Mouse (Mus musculus): ENCODE results near the gene Wdr81. TPM values are rescaled to one million over a fixed set of nuclear protein-coding genes. Genes with fewer than 3 reads are reported as not detected.
A peak's percentile ranks its signal among the peaks of the same experiment; 100 is the strongest.

Gene Wdr81
- polyA plus RNA-seq, 1 experiment from 2014 or later = 6.1 TPM

GRCm38 (mm10) chr11:75415096-75415495, 39.4 kb downstream of the Wdr81 start:
- no peak overlapping the region for H3K9ac ChIP-seq (ENCODE audit: low read depth, low read length)
- H3K36me3 ChIP-seq (ENCODE audit: control insufficient read depth, insufficient read depth, low read length) = no peaks in the 10 kb centered on the region
- no peak overlapping the region for H3K4me3 ChIP-seq (ENCODE audit: low read length)
- ATAC-seq = no peak
- H3K27ac ChIP-seq (ENCODE audit: low read depth, low read length) = no peak overlapping the region
- WGBS = 48% methylated on average over 7 of the region's 7 CpGs
- H3K27me3 ChIP-seq (replicated peaks; ENCODE audit: control insufficient read depth, insufficient read depth, low read length) = no peaks in the 10 kb centered on the region
- H3K4me2 ChIP-seq (ENCODE audit: low read length) = no peak overlapping the region
- no peaks in the 10 kb centered on the region for H3K4me1 ChIP-seq (ENCODE audit: control insufficient read depth, insufficient read depth, low read depth, low read length)
- no peaks in the 10 kb centered on the region for H3K9me3 ChIP-seq (ENCODE audit: control insufficient read depth, low read length)

GRCm38 (mm10) chr11:75410591-75410990, 43.9 kb downstream of the Wdr81 start:
- Histone ChIP-seq H3K27ac (ENCODE audit: low read depth, low read length) (no peak overlapping the region), H3K27me3 (replicated peaks; ENCODE audit: control insufficient read depth, insufficient read depth, low read length) (no peaks in the 10 kb centered on the region), H3K4me1 (ENCODE audit: control insufficient read depth, insufficient read depth, low read depth, low read length) (no peaks in the 10 kb centered on the region), H3K9ac (ENCODE audit: low read depth, low read length) (no peak overlapping the region), H3K4me3 (ENCODE audit: low read length) (no peak overlapping the region), H3K9me3 (ENCODE audit: control insufficient read depth, low read length) (no peaks in the 10 kb centered on the region), H3K36me3 (ENCODE audit: control insufficient read depth, insufficient read depth, low read length) (no peaks in the 10 kb centered on the region), H3K4me2 (ENCODE audit: low read length) (no peak overlapping the region)
- no peak for ATAC-seq
- 93% methylated on average over 7 of the region's 7 CpGs for WGBS

- 75% methylated on average over 17 of the region's 17 CpGs for WGBS
- Histone ChIP-seq H3K27ac (ENCODE audit: low read depth, low read length) (no peak overlapping the region), H3K36me3 (ENCODE audit: control insufficient read depth, insufficient read depth, low read length) (no peaks in the 10 kb centered on the region), H3K27me3 (replicated peaks; ENCODE audit: control insufficient read depth, insufficient read depth, low read length) (no peaks in the 10 kb centered on the region), H3K4me2 (ENCODE audit: low read length) (no peak overlapping the region), H3K4me3 (ENCODE audit: low read length) (no peak overlapping the region), H3K9me3 (ENCODE audit: control insufficient read depth, low read length) (no peaks in the 10 kb centered on the region), H3K9ac (ENCODE audit: low read depth, low read length) (no peak overlapping the region; the same call in 1 of the 2 replicates), H3K4me1 (ENCODE audit: control insufficient read depth, insufficient read depth, low read depth, low read length) (no peaks in the 10 kb centered on the region)
- ATAC-seq = no peak
These were observed 44.6 kb downstream of the Wdr81 start for GRCm38 (mm10) chr11:75409679-75410575.

GRCm38 (mm10) chr11:75406865-75407264, 47.7 kb downstream of the Wdr81 start:
- no peak overlapping the region for H3K4me2 ChIP-seq (ENCODE audit: low read length)
- no peaks in the 10 kb centered on the region for H3K9me3 ChIP-seq (ENCODE audit: control insufficient read depth, low read length)
- H3K36me3 ChIP-seq (ENCODE audit: control insufficient read depth, insufficient read depth, low read length) = no peaks in the 10 kb centered on the region
- H3K27ac ChIP-seq (ENCODE audit: low read depth, low read length) = no peak overlapping the region
- H3K27me3 ChIP-seq (replicated peaks; ENCODE audit: control insufficient read depth, insufficient read depth, low read length) = no peaks in the 10 kb centered on the region
- H3K4me1 ChIP-seq (ENCODE audit: control insufficient read depth, insufficient read depth, low read depth, low read length) = no peaks in the 10 kb centered on the region
- no peak overlapping the region for H3K9ac ChIP-seq (ENCODE audit: low read depth, low read length)
- no peak for ATAC-seq
- WGBS = 45% methylated on average over 3 of the region's 3 CpGs
- no peak overlapping the region for H3K4me3 ChIP-seq (ENCODE audit: low read length)

- Histone ChIP-seq H3K4me1 (ENCODE audit: control insufficient read depth, insufficient read depth, low read depth, low read length) (no peaks in the 10 kb centered on the region), H3K9ac (ENCODE audit: low read depth, low read length) (no peak overlapping the region), H3K9me3 (ENCODE audit: control insufficient read depth, low read length) (no peaks in the 10 kb centered on the region), H3K27ac (ENCODE audit: low read depth, low read length) (no peak overlapping the region), H3K4me3 (ENCODE audit: low read length) (no peak overlapping the region), H3K4me2 (ENCODE audit: low read length) (no peak overlapping the region), H3K27me3 (replicated peaks; ENCODE audit: control insufficient read depth, insufficient read depth, low read length) (no peaks in the 10 kb centered on the region), H3K36me3 (ENCODE audit: control insufficient read depth, insufficient read depth, low read length) (no peaks in the 10 kb centered on the region)
- ATAC-seq = no peak
- WGBS = 64% methylated on average over 4 of the region's 4 CpGs
These were observed 48.4 kb downstream of the Wdr81 start for GRCm38 (mm10) chr11:75406104-75406503.

- no peaks in the 10 kb centered on the region for H3K4me1 ChIP-seq (ENCODE audit: control insufficient read depth, insufficient read depth, low read depth, low read length)
- WGBS = 94% methylated on average over 6 of the region's 6 CpGs
- no peaks in the 10 kb centered on the region for H3K9me3 ChIP-seq (ENCODE audit: control insufficient read depth, low read length)
- no peaks in the 10 kb centered on the region for H3K36me3 ChIP-seq (ENCODE audit: control insufficient read depth, insufficient read depth, low read length)
- no peak overlapping the region for H3K9ac ChIP-seq (ENCODE audit: low read depth, low read length)
- no peaks in the 10 kb centered on the region for H3K27me3 ChIP-seq (replicated peaks; ENCODE audit: control insufficient read depth, insufficient read depth, low read length)
- no peak overlapping the region for H3K4me2 ChIP-seq (ENCODE audit: low read length)
- no peak overlapping the region for H3K4me3 ChIP-seq (ENCODE audit: low read length)
- ATAC-seq = no peak
- H3K27ac ChIP-seq (ENCODE audit: low read depth, low read length) = no peak overlapping the region
These were observed 49.7 kb downstream of the Wdr81 start for GRCm38 (mm10) chr11:75404801-75405200.

GRCm38 (mm10) chr11:75403301-75404052, 51.0 kb downstream of the Wdr81 start:
- Histone ChIP-seq H3K36me3 (ENCODE audit: control insufficient read depth, insufficient read depth, low read length) (no peaks in the 10 kb centered on the region), H3K4me2 (ENCODE audit: low read length) (no peak overlapping the region), H3K4me1 (ENCODE audit: control insufficient read depth, insufficient read depth, low read depth, low read length) (no peaks in the 10 kb centered on the region), H3K9me3 (ENCODE audit: control insufficient read depth, low read length) (no peaks in the 10 kb centered on the region), H3K27me3 (replicated peaks; ENCODE audit: control insufficient read depth, insufficient read depth, low read length) (no peaks in the 10 kb centered on the region), H3K27ac (ENCODE audit: low read depth, low read length) (no peak overlapping the region), H3K9ac (ENCODE audit: low read depth, low read length) (no peak overlapping the region), H3K4me3 (ENCODE audit: low read length) (no peak overlapping the region)
- WGBS = 80% methylated on average over 6 of the region's 6 CpGs
- no peak for ATAC-seq

GRCm38 (mm10) chr11:75402271-75402690, 52.2 kb downstream of the Wdr81 start:
- Histone ChIP-seq H3K27ac (ENCODE audit: low read depth, low read length) (no peak overlapping the region), H3K9me3 (ENCODE audit: control insufficient read depth, low read length) (no peaks in the 10 kb centered on the region), H3K4me2 (ENCODE audit: low read length) (no peak overlapping the region), H3K4me3 (ENCODE audit: low read length) (no peak overlapping the region), H3K36me3 (ENCODE audit: control insufficient read depth, insufficient read depth, low read length) (no peaks in the 10 kb centered on the region), H3K27me3 (replicated peaks; ENCODE audit: control insufficient read depth, insufficient read depth, low read length) (no peaks in the 10 kb centered on the region), H3K9ac (ENCODE audit: low read depth, low read length) (no peak overlapping the region), H3K4me1 (ENCODE audit: control insufficient read depth, insufficient read depth, low read depth, low read length) (no peaks in the 10 kb centered on the region)
- peak; percentile 78 for ATAC-seq
- WGBS = 55% methylated on average over 5 of the region's 5 CpGs

- no peak for ATAC-seq
- H3K36me3 ChIP-seq (ENCODE audit: control insufficient read depth, insufficient read depth, low read length) = no peaks in the 10 kb centered on the region
- H3K4me1 ChIP-seq (ENCODE audit: control insufficient read depth, insufficient read depth, low read depth, low read length) = no peaks in the 10 kb centered on the region
- H3K9ac ChIP-seq (ENCODE audit: low read depth, low read length) = no peak overlapping the region
- H3K4me2 ChIP-seq (ENCODE audit: low read length) = no peak overlapping the region
- WGBS = 57% methylated on average over 9 of the region's 9 CpGs
- no peaks in the 10 kb centered on the region for H3K27me3 ChIP-seq (replicated peaks; ENCODE audit: control insufficient read depth, insufficient read depth, low read length)
- H3K4me3 ChIP-seq (ENCODE audit: low read length) = no peak overlapping the region
- H3K27ac ChIP-seq (ENCODE audit: low read depth, low read length) = no peak overlapping the region
- no peaks in the 10 kb centered on the region for H3K9me3 ChIP-seq (ENCODE audit: control insufficient read depth, low read length)
These were observed 54.4 kb downstream of the Wdr81 start for GRCm38 (mm10) chr11:75400099-75400498.

All from hindbrain, embryonic 16.5 days (tissue).